Mouse (Mus musculus): Measurements from ENCODE around the gene Sox5.

The Sox5 gene

DNA sequence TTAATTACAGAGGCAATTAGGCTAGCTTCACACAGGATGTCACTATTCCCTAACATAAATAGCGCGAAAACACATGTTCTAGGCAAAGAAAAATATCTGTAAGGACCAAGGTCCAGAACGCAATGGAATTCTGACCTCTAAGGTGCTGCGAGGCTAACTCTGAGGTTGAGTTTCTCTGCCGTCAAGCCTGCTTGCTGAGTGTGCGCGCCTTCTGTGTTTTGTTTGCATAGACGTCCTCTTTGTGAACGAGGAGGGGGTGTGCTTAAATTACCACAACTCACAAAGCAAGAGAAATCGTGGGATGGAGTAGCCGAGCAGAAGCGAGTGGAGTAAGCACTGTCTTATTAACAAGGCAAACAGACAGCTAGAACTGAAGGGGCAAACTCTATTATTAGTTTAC is 202.5 kb downstream of the Sox5 start:
- DNase-seq (ENCODE audit: low read depth, low spot score) = peak; percentile 56

GRCm38 (mm10) chr6:144570850-144571249 is 210.9 kb downstream of the Sox5 start:
- DNase-seq (ENCODE audit: low read depth, low spot score) = no peak

DNA sequence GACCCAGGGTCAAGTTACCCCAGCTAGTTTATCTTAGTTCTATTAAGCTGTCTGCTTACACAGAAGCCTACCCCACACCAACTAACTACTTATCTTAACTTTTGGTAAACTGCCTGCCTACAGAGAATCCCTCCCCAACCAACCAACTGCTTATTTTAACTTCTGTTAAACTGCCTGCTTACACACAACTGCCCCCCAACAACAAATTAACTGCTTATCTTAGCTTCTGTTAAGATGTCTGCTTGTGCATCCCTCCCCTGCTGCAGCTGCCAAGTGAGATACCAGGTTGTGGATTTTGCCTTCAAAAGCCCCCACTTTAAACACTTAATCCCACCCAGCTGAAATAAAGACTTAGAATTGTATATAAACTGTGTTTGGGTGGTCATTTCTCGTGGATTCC is 215.9 kb downstream of the Sox5 start:
- DNase-seq (ENCODE audit: low read depth, low spot score) = no peak

DNA sequence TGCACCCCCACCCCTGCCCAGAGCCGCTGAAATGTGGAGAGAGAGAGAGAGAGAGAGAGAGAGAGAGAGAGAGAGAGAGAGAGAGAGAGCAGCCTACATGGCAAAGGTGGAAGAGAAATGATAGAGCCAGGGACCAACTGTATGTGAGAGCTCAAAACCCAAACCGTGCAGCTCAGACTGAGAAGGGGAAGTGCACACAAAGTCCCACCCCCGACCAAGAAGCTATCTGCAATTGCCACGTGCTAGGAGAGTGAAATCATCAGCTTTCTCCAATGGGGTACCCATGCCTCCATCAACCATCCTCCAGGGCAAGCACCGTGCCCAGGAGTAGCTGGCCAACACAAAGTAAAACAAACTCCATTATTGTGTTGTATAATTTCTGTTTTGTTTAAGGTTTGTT is 220.1 kb downstream of the Sox5 start:
- no peak for DNase-seq (ENCODE audit: low read depth, low spot score)

GRCm38 (mm10) chr6:144560211-144560610 is 221.6 kb downstream of the Sox5 start:
- DNase-seq (ENCODE audit: low read depth, low spot score) = no peak

DNA sequence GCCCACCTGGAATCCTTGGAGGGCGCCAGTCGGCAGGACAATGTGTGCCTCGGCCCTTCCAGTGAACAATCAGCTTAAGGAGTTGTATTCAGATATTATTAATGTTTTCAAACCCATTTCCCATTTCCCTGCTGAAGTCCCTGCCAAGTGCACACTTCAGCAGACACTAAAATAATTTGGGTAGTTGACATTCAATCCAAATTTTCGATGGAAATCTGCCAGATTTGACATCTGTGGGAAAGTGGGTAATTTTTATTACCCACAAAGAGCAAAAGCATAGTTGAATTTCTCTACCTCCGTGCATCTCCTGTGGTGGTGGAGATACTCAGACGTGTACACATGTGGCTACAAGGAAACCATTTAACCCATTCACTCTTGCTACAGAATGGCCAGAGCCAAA is 228.3 kb downstream of the Sox5 start:
- peak; percentile 17 for DNase-seq (ENCODE audit: low read depth, low spot score)

- no peak for DNase-seq (ENCODE audit: low read depth, low spot score)
Observed at GRCm38 (mm10) chr6:144548991-144549390, 232.8 kb downstream of the Sox5 start.

GRCm38 (mm10) chr6:144547141-144547540 is 234.6 kb downstream of the Sox5 start:
- DNase-seq (ENCODE audit: low read depth, low spot score) = no peak

DNA sequence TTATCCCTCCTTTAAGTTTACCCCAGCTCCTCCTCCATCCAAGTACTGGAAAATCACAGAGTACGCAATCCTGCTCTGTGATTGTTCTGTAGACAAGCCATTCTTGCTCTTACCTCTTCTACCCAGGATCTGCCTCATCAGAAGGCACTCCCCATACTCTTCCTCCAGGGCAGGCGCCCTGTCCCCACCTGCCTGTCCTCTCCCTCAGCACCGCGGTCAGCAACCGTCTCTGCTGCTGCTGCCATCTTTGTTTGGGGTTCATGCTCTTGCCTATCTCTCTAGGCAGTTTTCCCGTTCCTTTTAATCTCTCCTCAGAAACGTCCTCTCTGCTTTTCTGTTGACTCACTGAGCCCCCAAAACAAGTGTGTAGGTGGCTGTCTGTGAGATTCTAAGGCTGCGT is 236.2 kb downstream of the Sox5 start:
- no peak for DNase-seq (ENCODE audit: low read depth, low spot score)

DNA sequence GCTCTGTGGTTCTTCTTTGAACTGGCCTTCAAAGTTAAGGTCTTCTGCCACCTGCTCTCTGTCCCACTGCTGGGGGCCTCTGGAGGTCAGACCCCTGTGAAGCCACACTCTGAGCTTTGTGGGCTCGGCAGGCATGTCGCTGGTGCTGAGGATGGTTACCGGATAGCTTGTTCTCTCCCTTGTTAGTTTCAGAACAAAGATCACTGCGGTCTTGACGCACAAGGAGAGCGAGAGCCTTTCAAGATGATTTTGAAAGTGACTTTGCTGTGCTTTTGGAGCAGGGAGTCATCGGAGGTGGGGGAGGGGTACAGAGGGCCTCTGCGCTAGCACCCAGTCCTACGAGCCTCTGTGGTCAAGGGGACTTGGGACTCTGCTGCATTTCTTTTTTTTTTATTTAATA is 240.5 kb downstream of the Sox5 start:
- DNase-seq (ENCODE audit: low read depth, low spot score) = no peak

- DNase-seq (ENCODE audit: low read depth, low spot score) = no peak
Observed at GRCm38 (mm10) chr6:144539439-144540192, 242.2 kb downstream of the Sox5 start.

DNA sequence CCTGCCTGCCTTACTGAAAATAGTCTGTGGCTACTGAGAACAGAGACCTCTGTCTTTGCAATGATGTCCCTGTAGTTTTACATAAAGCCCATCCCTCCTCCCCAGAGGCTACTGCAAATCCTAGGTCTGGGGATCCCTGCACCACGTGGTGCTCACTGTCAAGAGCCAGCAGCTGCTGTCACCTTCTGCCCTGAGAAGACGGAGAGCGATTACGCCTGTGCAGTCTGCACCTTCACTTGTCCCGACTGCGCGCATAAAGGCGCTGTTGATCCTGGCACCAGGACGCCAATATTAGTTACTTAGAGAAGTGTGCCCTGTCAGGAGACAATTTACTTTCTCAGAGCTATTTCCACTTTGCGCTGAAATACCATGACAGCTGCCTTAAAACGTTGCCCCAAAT is 258.3 kb downstream of the Sox5 start:
- no peak for DNase-seq (ENCODE audit: low read depth, low spot score)

DNA sequence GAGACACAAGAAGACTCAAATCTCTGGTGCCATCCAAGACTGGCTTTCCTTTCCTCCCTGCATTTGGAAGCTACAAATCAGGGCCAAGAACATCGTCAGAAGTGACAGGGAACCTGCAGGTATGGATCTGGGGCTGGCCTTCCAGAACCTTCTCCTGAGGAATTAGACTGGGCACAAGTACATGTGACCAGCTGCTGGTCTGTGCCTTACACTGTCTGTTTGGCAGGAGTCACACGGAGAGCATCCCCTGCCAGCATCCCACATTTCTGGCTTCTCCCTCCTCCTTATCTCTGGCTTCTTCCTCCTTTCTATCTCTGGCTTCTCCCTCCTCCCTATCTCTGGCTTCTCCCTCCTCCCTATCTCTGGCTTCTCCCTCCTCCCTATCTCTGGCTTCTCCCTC is 263.0 kb downstream of the Sox5 start:
- no peak for DNase-seq (ENCODE audit: low read depth, low spot score)

GRCm38 (mm10) chr6:144515905-144516304 is 265.9 kb downstream of the Sox5 start:
- no peak for DNase-seq (ENCODE audit: low read depth, low spot score)

DNA sequence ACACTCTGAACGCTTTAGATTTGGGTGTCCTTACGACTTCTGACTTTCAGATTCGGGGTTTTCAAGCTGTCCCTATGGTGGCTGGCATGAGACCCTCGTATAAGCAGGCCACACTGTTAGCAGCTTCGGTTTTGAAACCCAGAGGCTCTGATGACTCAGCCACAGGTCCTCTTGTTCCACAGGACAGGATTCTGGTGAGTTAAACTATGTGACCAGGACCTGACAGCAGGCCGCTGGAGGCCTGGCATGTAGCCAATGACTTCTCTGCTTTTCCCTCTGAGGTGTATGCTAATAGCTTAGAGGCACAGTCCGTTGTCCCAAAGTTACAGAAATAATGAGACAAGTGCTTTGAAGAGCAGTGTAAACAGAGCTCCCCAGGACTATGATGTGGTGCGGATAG is 268.0 kb downstream of the Sox5 start:
- DNase-seq (ENCODE audit: low read depth, low spot score) = no peak

DNA sequence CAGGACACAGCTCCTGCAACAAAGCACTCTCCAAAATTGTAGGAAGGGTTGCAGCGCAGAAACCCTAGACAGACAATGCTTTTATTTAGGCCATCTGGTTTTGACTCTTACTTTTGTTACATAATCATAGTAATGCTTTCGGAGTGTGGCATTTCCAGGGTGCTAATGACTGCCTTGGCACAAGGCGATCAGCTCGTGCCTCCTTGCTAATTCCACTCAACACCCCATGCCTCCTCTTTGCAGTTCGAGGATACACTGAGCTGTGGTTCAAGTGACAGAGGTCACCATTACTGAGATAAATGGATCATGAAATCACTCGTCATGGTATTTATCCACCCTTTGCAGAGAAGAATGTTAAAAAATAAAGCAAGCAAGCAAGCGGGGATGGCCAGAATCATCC is 269.9 kb downstream of the Sox5 start:
- peak; percentile 16 for DNase-seq (ENCODE audit: low read depth, low spot score)

GRCm38 (mm10) chr6:144510147-144510546 is 271.6 kb downstream of the Sox5 start:
- peak; percentile 76 for DNase-seq (ENCODE audit: low read depth, low spot score)

- DNase-seq (ENCODE audit: low read depth, low spot score) = no peak
Observed at GRCm38 (mm10) chr6:144504197-144504551, 277.6 kb downstream of the Sox5 start.

- DNase-seq (ENCODE audit: low read depth, low spot score) = no peak
Observed at GRCm38 (mm10) chr6:144503399-144504196, 278.2 kb downstream of the Sox5 start.

DNA sequence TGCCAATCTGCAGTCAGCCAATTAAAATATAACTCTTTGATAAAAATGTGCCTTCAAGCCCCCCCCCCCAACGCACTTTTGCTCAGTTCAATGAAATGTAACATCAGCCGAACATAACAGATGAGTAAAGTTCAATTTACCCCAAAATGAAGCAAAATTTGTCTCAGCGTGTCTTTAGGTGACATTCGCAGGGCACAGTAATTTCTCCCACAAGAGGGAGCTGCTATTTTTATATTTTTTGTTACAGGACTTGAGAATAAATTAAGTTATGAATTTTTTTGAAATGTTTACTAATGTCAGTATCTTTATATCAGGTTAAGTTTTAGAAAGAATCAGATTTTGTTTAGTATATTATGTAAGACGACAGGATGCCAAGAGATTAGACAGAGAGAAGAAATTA is 280.3 kb downstream of the Sox5 start:
- DNase-seq (ENCODE audit: low read depth, low spot score) = no peak

GRCm38 (mm10) chr6:144498177-144498576 is 283.6 kb downstream of the Sox5 start:
- DNase-seq (ENCODE audit: low read depth, low spot score) = no peak

DNA sequence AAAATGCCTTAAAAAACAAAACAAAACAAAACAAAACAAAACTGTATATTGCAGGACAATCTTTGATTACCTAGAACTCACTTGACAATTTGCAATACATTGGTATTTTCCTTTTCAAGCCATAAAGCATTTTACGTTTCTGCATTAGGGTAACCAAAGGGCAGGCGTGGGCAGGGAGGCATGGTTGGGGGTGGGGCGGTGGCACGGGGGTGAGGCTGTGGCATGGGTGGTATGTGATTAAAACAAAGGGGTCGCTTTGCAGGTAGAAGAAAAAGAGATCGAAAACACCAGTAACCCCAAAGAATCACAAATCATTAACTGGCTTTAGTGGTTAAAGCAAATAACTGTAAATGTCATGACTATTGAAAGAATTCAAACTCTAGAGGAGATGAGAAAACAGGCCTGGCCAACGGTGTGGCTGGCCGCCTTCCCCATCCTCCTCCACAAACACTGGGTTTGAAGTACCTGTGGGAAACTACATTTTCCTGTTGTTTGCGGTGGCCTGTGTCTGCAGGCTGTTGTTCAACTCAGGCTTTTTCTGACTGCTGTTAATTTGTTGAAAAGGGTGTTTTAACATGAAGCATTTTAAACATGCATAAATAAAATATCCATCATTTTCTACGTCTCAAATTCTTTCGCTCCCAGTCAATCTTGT is 289.9 kb downstream of the Sox5 start:
- DNase-seq (ENCODE audit: low read depth, low spot score) = no peak

DNA sequence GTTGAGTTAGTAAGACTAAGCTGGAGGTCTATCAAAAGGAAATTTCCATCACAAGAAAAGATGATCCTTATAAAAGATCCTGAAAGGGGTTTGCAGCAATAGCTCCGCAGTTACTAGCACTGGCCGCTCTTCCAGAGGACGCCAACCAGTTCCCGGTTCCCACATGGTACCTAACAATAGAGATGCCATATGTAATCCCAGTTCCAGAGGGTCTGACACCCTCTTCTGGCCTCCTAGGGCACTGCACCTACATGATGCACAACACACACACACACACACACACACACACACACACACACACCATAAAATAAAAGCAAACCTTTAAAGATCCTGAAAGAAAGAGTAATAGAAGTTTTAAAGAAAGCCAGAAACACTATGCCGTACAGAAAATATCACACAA is 290.9 kb downstream of the Sox5 start:
- DNase-seq (ENCODE audit: low read depth, low spot score) = no peak

Data from brain, adult 2 months (tissue).